Mouse (Mus musculus): Measurements from ENCODE around the gene Ciapin1. TPM values are rescaled to one million over a fixed set of nuclear protein-coding genes. Genes with fewer than 3 reads are reported as not detected.
A peak's percentile ranks its signal among the peaks of the same experiment; 100 is the strongest.

Ciapin1 gene
- total RNA-seq, 2 experiments from 2014 or later: 31.9 to 34.4 TPM

DNA sequence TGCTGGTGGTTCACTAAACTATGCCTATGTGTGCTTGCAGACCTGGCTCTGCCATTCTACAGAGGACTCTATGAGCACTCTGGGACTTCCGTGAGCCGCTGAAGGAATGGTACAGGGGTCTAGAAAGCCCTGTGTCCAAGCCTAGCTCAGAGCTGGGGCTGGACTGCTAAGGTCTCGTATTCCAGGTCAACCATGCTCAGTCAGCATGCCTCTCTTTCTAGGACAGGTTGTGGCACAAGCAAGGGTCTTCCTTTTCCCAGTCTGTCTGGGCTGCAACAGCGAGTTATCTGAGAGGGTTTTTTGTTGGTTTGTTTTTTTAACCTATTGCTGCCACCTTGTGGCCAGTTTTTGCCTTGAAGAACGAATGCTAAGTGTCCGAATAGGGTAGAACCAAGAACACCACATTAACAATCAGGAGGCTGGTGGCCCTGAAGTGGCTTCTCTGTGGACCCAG, 25.5 kb downstream of the Ciapin1 start:
- intact Hi-C loops (cut with DNase I): loop anchor here (1.0 to 10.0 kb wide), 3 partner anchors 108 to 320 kb away; no protein-coding TSS in a partner anchor
- peak; percentile 58 to 78 for DNase-seq

- DNase-seq: no peak
- intact Hi-C loops (cut with DNase I): loop anchor here (2.0 to 10.0 kb wide), 2 partner anchors 287 to 319 kb away; no protein-coding TSS in a partner anchor
These were observed 26.5 kb downstream of the Ciapin1 start for GRCm38 (mm10) chr8:94811654-94812053.

DNA sequence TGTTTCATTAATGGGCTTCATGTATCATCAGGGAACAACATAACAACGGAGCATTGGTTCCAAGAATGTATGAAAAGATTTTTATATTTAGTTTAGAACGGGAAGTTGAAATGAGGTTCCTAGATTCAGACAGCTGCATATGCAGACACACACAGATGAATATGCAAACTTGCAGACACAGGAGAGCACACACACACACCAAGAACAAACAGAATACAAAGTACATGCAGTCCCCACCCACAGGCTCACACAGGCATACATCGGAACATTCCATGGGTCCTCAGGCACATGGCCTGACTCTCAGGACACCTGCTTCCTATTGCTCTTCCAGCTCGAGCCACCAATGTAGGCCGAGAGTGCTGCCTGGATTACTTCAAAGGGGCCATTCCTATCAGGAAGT, 27.3 kb downstream of the Ciapin1 start:
- no peak for DNase-seq
- intact Hi-C loops (cut with DNase I): loop anchor here (10.0 kb wide), 1 partner anchor 286 kb away; no protein-coding TSS in a partner anchor

GRCm38 (mm10) chr8:94810153-94810552, 28.0 kb downstream of the Ciapin1 start, which contains the start of gene Ccl17:
TSS of gene Ccl17 (plus strand) at chr8:94810453.
- intact Hi-C loops (cut with DNase I): loop anchor here (10.0 kb wide), 1 partner anchor 285 kb away; no protein-coding TSS in a partner anchor
- no peak for DNase-seq

GRCm38 (mm10) chr8:94808372-94808771, 29.8 kb downstream of the Ciapin1 start:
- DNase-seq: no peak
- intact Hi-C loops (cut with DNase I): no loop called here

- DNase-seq: no peak
- intact Hi-C loops (cut with DNase I): no loop called here
These were observed 30.7 kb downstream of the Ciapin1 start for GRCm38 (mm10) chr8:94807506-94807905.

DNA sequence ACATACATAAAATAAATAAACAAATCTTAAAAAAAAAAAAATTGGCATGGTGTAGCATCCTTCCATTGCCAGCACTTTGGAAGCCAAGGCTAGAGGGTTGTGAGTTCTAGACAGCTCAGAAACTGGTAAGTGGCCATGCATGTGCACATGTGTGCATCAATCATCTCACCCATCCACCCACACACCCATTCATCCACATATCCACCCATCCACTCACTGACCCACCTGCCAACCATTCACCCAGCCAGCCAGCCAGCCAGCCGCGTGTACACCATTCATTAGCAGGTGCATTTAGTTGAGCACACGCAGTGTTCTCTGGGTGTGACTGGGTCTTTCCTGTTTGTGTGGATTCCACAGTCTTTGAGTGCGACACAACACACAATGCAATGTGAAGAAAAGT, 32.3 kb downstream of the Ciapin1 start:
- no peak for DNase-seq

DNA sequence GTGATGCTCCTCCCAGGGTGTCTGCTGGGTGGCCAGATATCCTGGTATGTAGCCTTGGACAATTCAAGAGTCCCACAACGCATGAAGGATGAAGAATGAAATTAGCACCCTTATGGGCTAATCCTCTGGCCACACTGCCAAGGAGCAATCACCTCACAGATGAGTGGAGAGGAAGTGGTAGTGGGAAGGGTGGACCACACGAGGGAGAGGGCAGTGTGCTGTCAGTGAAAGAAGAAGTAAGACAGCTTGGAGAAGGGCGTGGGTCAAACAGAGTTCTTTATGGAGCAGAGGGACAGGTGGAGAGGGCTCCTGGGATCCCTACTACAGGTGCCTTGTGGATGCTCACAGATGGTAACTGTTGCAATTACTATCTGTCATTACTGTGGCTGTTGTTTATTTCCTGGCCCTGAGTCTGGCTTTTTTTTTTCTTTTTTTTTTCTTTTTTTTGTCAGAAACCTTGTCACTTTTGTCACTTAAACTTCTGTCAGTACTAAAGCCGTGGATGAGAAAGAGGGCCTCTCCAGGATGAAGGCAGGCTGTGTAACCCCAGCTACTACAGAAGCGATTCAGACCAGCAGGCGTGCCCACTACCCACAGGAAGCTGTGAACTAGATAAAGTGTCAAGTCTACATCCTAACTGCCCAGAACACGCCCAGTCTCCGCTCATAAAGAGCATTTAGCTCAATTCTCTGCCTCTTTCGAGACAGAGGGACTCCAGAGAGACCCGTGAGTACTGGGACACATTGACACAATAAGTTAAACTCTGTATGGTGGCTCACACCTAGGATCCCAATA, 33.4 kb downstream of the Ciapin1 start:
- intact Hi-C loops (cut with DNase I): no loop called here
- DNase-seq: no peak

More for the DNA sequence above, 32.3 kb downstream of the Ciapin1 start:
- intact Hi-C loops (cut with DNase I): no loop called here

- DNase-seq: peak in 1 of 2 experiments; percentile 1
- intact Hi-C loops (cut with DNase I): no loop called here
These were observed 34.6 kb downstream of the Ciapin1 start for GRCm38 (mm10) chr8:94803551-94803950.

DNA sequence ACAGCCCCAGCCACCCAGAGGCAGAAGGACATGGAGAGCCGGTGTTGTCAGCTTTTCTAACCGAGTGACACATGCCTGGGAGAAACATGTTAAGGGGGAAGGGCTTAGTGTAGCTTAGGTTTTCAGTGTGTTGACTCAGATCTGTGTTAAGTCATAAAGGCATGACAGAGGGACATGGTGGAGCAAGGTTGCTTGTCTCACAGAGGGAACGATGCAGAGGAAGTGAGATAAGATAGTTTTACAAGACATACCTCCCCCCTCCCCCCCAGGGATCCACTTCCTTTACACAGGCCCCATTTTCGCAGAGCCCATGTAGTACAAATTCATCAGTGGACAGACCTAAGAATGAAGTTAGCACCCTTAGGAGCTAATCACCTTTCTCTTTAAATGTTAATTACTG, 35.8 kb downstream of the Ciapin1 start:
- DNase-seq: no peak
- intact Hi-C loops (cut with DNase I): no loop called here

DNA sequence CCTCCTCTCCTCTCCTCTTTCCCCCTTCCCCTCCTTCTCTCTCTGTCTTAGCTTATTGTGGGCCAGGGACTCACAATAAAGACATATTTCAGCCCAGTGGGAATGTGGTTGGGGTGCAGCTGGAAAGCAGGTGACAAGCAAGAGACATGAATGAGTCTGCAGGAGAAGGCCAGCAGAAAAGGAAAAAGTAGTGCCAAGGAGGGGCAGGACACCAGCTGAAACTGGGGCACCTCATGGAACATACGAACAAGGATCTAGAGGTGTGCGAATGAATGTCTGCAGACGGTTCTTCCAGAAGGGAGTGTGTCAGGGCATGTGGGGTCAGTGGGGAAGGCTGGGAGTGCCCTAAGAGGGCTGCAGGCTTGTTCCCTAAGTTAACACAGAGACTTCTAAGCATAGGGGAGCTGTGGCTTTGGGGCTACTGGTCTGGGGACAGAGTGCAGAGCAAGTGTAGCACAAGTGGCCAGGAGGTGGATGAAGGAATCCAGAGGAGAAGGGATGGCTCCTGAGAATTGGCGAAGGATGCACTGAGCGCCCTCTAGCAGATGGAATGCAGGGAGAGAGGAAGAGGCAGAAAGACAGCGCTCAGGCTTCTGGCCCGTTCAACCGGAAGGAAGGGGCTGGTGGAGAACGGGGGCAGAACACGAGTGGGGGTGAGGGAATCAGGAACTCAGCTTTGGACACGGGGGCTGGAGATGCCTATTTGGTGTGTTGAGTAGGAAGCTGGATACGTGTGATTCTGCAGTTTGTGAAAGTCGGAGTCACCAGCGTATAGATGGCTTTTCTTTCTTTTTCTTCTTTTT, 36.7 kb downstream of the Ciapin1 start:
- intact Hi-C loops (cut with DNase I): no loop called here
- DNase-seq: peak in 1 of 2 experiments; percentile 6

DNA sequence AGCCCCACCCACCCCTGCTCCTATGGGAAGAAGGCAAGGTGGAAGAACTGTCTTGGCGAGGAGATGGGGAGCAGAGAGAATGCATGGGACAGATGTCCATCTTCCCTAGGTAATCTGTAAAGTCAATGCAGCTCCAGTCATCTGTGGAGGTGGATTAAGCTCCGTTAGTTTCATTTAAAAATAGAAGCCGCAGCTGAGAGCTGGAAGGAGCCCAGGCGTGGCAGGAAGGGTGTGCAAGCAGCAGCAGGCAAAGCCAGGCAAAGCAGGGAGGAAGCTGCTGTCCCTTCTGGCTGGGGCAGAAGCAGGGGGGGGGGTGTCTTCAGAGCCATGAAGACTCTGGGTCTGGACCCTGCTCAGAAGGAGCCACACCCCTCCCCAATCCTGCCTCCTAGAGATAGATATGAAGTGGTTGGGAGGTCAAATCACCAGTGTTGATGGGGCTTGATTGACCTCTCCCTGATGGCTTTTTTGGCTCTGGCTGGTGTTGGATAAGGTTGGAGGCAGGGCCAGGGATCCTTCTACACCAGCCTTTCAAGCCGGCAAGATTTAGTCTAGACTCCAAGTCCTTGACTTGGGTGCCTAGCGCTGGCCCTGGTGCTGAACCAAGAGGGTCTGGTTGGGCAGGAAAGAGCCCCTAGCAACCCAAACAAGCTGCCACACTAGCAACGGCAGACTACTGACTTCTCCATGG, 37.7 kb downstream of the Ciapin1 start:
- intact Hi-C loops (cut with DNase I): no loop called here
- DNase-seq: no peak

DNA sequence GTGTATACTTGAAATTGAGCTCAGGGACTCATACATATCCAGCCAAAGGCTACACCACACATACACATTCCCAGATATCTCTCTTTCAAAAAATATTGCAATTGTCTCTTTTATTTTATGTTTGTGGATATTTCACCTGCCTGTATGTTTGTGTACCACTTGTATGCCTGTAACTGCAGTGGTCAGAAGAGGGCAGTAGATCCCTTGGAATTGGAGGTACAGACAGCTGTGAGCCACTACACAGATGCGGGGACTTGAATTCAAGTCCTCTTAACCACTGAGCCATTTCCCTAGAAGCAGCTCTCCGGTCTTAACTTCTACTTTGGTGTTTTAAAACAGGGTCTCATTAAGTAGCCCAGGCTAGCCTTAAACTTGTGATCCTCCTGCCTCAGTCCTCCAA, 43.4 kb downstream of the Ciapin1 start:
- no peak for DNase-seq
- intact Hi-C loops (cut with DNase I): no loop called here

- no peak for DNase-seq
- intact Hi-C loops (cut with DNase I): no loop called here
These were observed 43.8 kb downstream of the Ciapin1 start for GRCm38 (mm10) chr8:94794368-94794767.

DNA sequence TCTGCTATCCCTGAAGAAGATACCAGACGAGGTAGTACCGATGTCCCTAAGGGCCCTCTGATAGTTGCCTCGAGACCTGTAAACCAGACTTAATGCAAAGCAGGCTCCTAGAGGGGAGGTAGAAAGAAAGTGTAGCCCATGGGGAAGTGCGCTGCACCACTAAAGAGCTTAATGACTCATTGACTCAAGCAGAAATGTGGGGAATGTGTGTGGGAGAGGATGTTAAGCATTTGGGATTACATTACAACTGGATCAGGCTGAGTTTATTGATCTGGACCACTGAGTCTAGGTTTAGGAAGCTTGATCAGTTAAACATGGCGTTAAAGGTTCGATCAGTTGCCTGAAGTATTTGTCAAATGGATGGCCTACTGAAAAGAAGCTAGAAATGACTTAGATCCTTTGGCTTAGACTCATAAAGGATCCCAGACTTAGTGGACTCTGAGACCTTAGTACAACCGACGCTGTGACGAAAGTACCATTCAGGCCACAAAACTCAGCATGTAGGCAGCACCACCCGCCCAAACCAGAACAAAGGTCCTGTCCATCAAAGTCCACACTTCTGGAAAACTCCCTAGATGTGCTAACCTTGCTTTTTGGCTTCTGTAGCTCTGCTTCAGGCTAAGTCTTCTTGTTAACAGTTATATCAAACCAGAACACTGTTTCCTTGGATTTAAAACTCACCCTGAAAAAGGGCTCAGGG, 48.8 kb downstream of the Ciapin1 start:
- DNase-seq: no peak
- intact Hi-C loops (cut with DNase I): no loop called here

- intact Hi-C loops (cut with DNase I): no loop called here
- peak in 1 of 2 experiments; percentile 24 for DNase-seq
These were observed 50.3 kb downstream of the Ciapin1 start for GRCm38 (mm10) chr8:94787524-94788501.

GRCm38 (mm10) chr8:94785995-94786595, 52.1 kb downstream of the Ciapin1 start:
- no peak for DNase-seq
- intact Hi-C loops (cut with DNase I): no loop called here

DNA sequence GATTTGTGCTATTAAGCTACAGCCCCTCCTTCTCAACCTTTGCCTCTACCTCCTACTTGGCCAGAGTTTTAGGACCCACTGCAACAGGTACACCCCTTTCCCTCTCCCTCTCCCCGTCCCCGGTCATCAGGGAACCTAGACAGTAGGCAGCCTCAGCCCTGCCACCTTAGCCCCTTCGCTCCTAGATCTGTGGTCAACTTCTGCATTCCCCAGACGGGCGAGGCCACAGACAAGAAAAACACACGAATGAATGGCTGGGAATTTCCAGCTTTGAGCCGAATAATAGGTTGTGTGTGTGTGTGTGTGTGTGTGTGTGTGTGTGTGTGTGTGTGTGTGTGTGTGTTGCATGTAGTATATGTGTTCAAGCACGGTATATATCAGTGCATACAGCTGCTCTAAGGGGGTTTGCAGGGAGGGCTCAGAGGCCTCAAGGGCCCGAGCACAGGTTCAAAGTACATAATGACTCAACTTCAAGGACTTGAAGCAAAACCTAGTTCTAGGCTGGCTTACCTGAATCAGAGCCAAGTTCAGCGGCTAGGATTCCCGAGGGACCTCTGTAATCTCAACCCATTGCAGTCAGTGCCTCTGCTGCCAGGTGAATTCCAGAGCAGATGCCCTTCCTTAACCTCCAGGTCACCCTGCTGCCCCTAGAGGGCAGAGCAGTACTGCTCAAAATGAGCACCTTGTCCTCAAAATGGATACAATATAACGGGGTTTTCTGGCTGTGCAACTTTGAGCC, 52.7 kb downstream of the Ciapin1 start:
- intact Hi-C loops (cut with DNase I): no loop called here

More for the DNA sequence above, 52.7 kb downstream of the Ciapin1 start:
- DNase-seq: no peak

All from gastrocnemius, postnatal 36 days (tissue).